Mouse (Mus musculus): ENCODE results near the gene Ptcd2. TPM values are rescaled to one million over a fixed set of nuclear protein-coding genes. Genes with fewer than 3 reads are reported as not detected.

The Ptcd2 gene
- polyA plus RNA-seq, 1 experiment from 2014 or later, result 56.6 TPM

GRCm38 (mm10) chr13:99377055-99377454 lies 32.5 kb upstream of the Ptcd2 start:
- Histone ChIP-seq H3K27ac (ENCODE audit: low read length) (no peak overlapping the region), H3K4me1 (ENCODE audit: insufficient read depth, low read length) (peaks cover 5% of the 10 kb centered on the region; the same call in 1 of the 2 replicates), H3K27me3 (ENCODE audit: insufficient read depth, low read length) (no peaks in the 10 kb centered on the region), H3K4me3 (ENCODE audit: low read length) (no peak overlapping the region), H3K4me2 (replicated peaks; ENCODE audit: low read depth, low read length) (no peak overlapping the region), H3K9me3 (ENCODE audit: low read length) (no peaks in the 10 kb centered on the region), H3K36me3 (ENCODE audit: insufficient read depth, low read length) (no peaks in the 10 kb centered on the region), H3K9ac (replicated peaks; ENCODE audit: low read length) (no peak overlapping the region)
- no peak for ATAC-seq (ENCODE audit: low FRiP score, low TSS enrichment)
- WGBS, result 76% methylated on average over 6 of the region's 6 CpGs

DNA sequence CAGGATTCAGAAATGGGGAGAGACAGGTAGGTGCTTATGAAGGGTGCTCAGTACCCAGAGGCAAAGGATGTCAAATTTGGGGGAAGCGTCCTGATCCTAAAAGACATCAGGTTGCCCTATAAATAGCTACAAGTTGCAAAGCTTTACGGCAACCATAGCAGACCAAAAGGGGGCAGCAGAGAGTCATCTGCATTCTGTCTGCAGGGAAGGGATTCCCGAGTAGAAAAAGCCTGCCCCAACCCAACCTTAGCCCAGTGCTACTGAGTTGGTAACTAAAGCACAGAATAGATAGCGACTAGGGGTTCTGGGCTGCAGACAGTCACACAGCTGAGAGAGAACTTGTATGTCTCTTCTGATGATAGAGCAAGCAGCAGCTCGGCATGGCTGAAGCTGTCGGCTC lies 31.0 kb upstream of the Ptcd2 start:
- Histone ChIP-seq H3K27ac (ENCODE audit: low read length) (no peak overlapping the region), H3K9ac (replicated peaks; ENCODE audit: low read length) (no peak overlapping the region), H3K9me3 (ENCODE audit: low read length) (no peaks in the 10 kb centered on the region), H3K4me3 (ENCODE audit: low read length) (no peak overlapping the region), H3K36me3 (ENCODE audit: insufficient read depth, low read length) (no peaks in the 10 kb centered on the region), H3K4me2 (replicated peaks; ENCODE audit: low read depth, low read length) (no peak overlapping the region), H3K4me1 (ENCODE audit: insufficient read depth, low read length) (peaks cover 5% of the 10 kb centered on the region; the same call in 1 of the 2 replicates), H3K27me3 (ENCODE audit: insufficient read depth, low read length) (no peaks in the 10 kb centered on the region)
- peak; percentile 63; the same call in 1 of the 2 replicates for ATAC-seq (ENCODE audit: low FRiP score, low TSS enrichment)
- WGBS, result 37% methylated on average over 6 of the region's 6 CpGs

DNA sequence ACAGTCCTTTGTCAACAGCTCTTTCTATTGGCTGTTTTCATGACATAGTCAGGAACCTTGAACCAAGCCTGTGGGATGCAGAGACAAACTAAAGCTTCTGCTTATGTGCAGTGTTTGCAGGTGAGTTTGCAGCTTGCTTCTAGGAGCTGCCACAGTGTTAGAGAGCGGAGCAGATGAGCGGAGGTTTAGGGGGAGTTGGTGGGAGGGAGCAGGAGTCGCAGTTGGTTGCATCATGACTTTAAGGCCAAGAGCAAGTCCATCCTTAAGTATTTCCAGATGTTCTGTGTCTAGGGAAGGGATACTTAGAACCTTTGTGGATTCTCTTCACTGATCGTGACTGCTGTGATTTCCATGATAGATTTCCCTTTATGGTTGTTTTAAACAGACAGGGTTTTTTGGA lies 29.7 kb upstream of the Ptcd2 start:
- H3K4me1 ChIP-seq (ENCODE audit: insufficient read depth, low read length), result peaks cover 5% of the 10 kb centered on the region; the same call in 1 of the 2 replicates
- H3K4me2 ChIP-seq (replicated peaks; ENCODE audit: low read depth, low read length), result no peak overlapping the region
- WGBS, result 36% methylated on average over 4 of the region's 4 CpGs

GRCm38 (mm10) chr13:99373684-99374083 lies 29.2 kb upstream of the Ptcd2 start:
- WGBS, result 55% methylated on average over 7 of the region's 7 CpGs
- Histone ChIP-seq H3K27ac (ENCODE audit: low read length) (no peak overlapping the region), H3K4me1 (ENCODE audit: insufficient read depth, low read length) (peaks cover 5% of the 10 kb centered on the region; the same call in 1 of the 2 replicates), H3K9me3 (ENCODE audit: low read length) (no peaks in the 10 kb centered on the region), H3K4me2 (replicated peaks; ENCODE audit: low read depth, low read length) (no peak overlapping the region), H3K9ac (replicated peaks; ENCODE audit: low read length) (no peak overlapping the region), H3K36me3 (ENCODE audit: insufficient read depth, low read length) (0 out of 2 replicates have a peak, but pooled peaks cover 3% of the 10 kb centered on the region), H3K27me3 (ENCODE audit: insufficient read depth, low read length) (no peaks in the 10 kb centered on the region), H3K4me3 (ENCODE audit: low read length) (no peak overlapping the region)
- no peak for ATAC-seq (ENCODE audit: low FRiP score, low TSS enrichment)

More for the DNA sequence above, 29.7 kb upstream of the Ptcd2 start:
- no peak for ATAC-seq (ENCODE audit: low FRiP score, low TSS enrichment)
- Histone ChIP-seq H3K4me3 (ENCODE audit: low read length) (no peak overlapping the region), H3K27me3 (ENCODE audit: insufficient read depth, low read length) (no peaks in the 10 kb centered on the region), H3K9me3 (ENCODE audit: low read length) (no peaks in the 10 kb centered on the region), H3K36me3 (ENCODE audit: insufficient read depth, low read length) (0 out of 2 replicates have a peak, but pooled peaks cover 3% of the 10 kb centered on the region), H3K27ac (ENCODE audit: low read length) (no peak overlapping the region), H3K9ac (replicated peaks; ENCODE audit: low read length) (no peak overlapping the region)

DNA sequence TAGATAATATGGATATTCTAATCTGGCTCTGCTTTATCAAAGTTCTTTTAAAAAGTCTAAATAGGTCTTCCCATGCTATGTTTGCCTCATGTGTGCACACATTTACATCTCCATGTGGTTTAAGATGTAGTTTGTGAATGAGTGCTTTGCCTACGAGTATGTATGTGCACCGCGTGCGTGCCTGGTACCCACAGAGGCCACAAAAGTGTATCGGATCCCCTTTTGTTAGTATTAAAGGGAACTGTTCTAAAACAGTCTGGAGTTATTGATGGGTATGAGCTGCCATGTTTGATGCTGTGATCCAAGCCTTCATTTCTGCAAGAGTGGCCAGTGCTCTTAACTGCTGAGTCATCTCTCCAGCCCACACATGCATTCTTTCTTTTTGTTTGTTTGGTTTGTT lies 26.8 kb upstream of the Ptcd2 start:
- 95% methylated on average over 5 of the region's 5 CpGs for WGBS
- H3K27me3 ChIP-seq (ENCODE audit: insufficient read depth, low read length), result no peaks in the 10 kb centered on the region
- H3K4me2 ChIP-seq (replicated peaks; ENCODE audit: low read depth, low read length), result no peak overlapping the region
- no peak overlapping the region for H3K27ac ChIP-seq (ENCODE audit: low read length)
- no peaks in the 10 kb centered on the region for H3K9me3 ChIP-seq (ENCODE audit: low read length)
- H3K9ac ChIP-seq (replicated peaks; ENCODE audit: low read length), result no peak overlapping the region
- H3K4me1 ChIP-seq (ENCODE audit: insufficient read depth, low read length), result peaks cover 5% of the 10 kb centered on the region; the same call in 1 of the 2 replicates
- H3K36me3 ChIP-seq (ENCODE audit: insufficient read depth, low read length), result peaks cover 22% of the 10 kb centered on the region
- no peak for ATAC-seq (ENCODE audit: low FRiP score, low TSS enrichment)
- no peak overlapping the region for H3K4me3 ChIP-seq (ENCODE audit: low read length)

GRCm38 (mm10) chr13:99369103-99369502 lies 24.6 kb upstream of the Ptcd2 start:
- no peak overlapping the region for H3K27ac ChIP-seq (ENCODE audit: low read length)
- no peaks in the 10 kb centered on the region for H3K9me3 ChIP-seq (ENCODE audit: low read length)
- no peaks in the 10 kb centered on the region for H3K27me3 ChIP-seq (ENCODE audit: insufficient read depth, low read length)
- peaks cover 5% of the 10 kb centered on the region; the same call in 1 of the 2 replicates for H3K4me1 ChIP-seq (ENCODE audit: insufficient read depth, low read length)
- 85% methylated on average over 12 of the region's 12 CpGs for WGBS
- H3K4me3 ChIP-seq (ENCODE audit: low read length), result no peak overlapping the region
- no peak overlapping the region for H3K9ac ChIP-seq (replicated peaks; ENCODE audit: low read length)
- H3K36me3 ChIP-seq (ENCODE audit: insufficient read depth, low read length), result peaks cover 26% of the 10 kb centered on the region
- no peak for ATAC-seq (ENCODE audit: low FRiP score, low TSS enrichment)
- no peak overlapping the region for H3K4me2 ChIP-seq (replicated peaks; ENCODE audit: low read depth, low read length)

GRCm38 (mm10) chr13:99367554-99368174 lies 23.2 kb upstream of the Ptcd2 start:
- H3K4me1 ChIP-seq (ENCODE audit: insufficient read depth, low read length), result no peaks in the 10 kb centered on the region
- no peaks in the 10 kb centered on the region for H3K9me3 ChIP-seq (ENCODE audit: low read length)
- no peak overlapping the region for H3K27ac ChIP-seq (ENCODE audit: low read length)
- H3K4me2 ChIP-seq (replicated peaks; ENCODE audit: low read depth, low read length), result no peak overlapping the region
- no peaks in the 10 kb centered on the region for H3K27me3 ChIP-seq (ENCODE audit: insufficient read depth, low read length)
- H3K4me3 ChIP-seq (ENCODE audit: low read length), result no peak overlapping the region
- peaks cover 34% of the 10 kb centered on the region for H3K36me3 ChIP-seq (ENCODE audit: insufficient read depth, low read length)
- ATAC-seq (ENCODE audit: low FRiP score, low TSS enrichment), result no peak
- WGBS, result 90% methylated on average over 12 of the region's 12 CpGs
- no peak overlapping the region for H3K9ac ChIP-seq (replicated peaks; ENCODE audit: low read length)

GRCm38 (mm10) chr13:99366422-99367175 lies 22.1 kb upstream of the Ptcd2 start:
- no peaks in the 10 kb centered on the region for H3K9me3 ChIP-seq (ENCODE audit: low read length)
- 89% methylated on average over 5 of the region's 5 CpGs for WGBS
- no peak overlapping the region for H3K9ac ChIP-seq (replicated peaks; ENCODE audit: low read length)
- no peak overlapping the region for H3K4me2 ChIP-seq (replicated peaks; ENCODE audit: low read depth, low read length)
- ATAC-seq (ENCODE audit: low FRiP score, low TSS enrichment), result no peak
- no peak overlapping the region for H3K4me3 ChIP-seq (ENCODE audit: low read length)
- no peak overlapping the region for H3K27ac ChIP-seq (ENCODE audit: low read length)
- H3K36me3 ChIP-seq (ENCODE audit: insufficient read depth, low read length), result peaks cover 36% of the 10 kb centered on the region
- H3K27me3 ChIP-seq (ENCODE audit: insufficient read depth, low read length), result no peaks in the 10 kb centered on the region
- H3K4me1 ChIP-seq (ENCODE audit: insufficient read depth, low read length), result no peaks in the 10 kb centered on the region

DNA sequence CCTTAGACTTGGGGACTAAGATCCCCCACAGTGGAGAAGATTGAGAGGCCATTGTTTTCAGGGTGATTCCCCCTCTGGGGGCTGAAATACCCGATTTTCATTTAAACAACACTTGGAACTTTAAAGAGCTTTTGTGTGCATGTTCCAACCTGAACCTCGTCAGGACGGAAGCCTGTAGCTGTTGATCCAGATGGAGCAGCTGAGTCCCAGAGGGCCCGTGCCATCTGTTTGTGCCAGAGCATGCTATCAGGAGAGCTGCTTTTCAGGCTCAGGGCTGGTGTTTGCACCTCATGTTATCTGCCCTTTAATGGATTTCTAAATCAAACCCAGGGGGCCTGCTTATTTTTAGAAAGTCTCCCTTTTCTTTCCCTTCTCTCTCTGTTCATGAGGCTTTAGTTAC lies 19.4 kb upstream of the Ptcd2 start:
- no peak overlapping the region for H3K27ac ChIP-seq (ENCODE audit: low read length)
- no peaks in the 10 kb centered on the region for H3K4me1 ChIP-seq (ENCODE audit: insufficient read depth, low read length)
- H3K27me3 ChIP-seq (ENCODE audit: insufficient read depth, low read length), result no peaks in the 10 kb centered on the region
- no peak overlapping the region for H3K4me3 ChIP-seq (ENCODE audit: low read length)
- ATAC-seq (ENCODE audit: low FRiP score, low TSS enrichment), result no peak
- WGBS, result 92% methylated on average over 4 of the region's 4 CpGs
- H3K4me2 ChIP-seq (replicated peaks; ENCODE audit: low read depth, low read length), result no peak overlapping the region
- peaks cover 37% of the 10 kb centered on the region for H3K36me3 ChIP-seq (ENCODE audit: insufficient read depth, low read length)
- no peaks in the 10 kb centered on the region for H3K9me3 ChIP-seq (ENCODE audit: low read length)
- no peak overlapping the region for H3K9ac ChIP-seq (replicated peaks; ENCODE audit: low read length)

GRCm38 (mm10) chr13:99358921-99359320 lies 14.4 kb upstream of the Ptcd2 start:
- peaks cover 9% of the 10 kb centered on the region for H3K4me1 ChIP-seq (ENCODE audit: insufficient read depth, low read length)

More at GRCm38 (mm10) chr13:99358921-99359320, 14.4 kb upstream of the Ptcd2 start:
- Histone ChIP-seq H3K27ac (ENCODE audit: low read length) (no peak overlapping the region), H3K9ac (replicated peaks; ENCODE audit: low read length) (no peak overlapping the region), H3K4me2 (replicated peaks; ENCODE audit: low read depth, low read length) (no peak overlapping the region), H3K9me3 (ENCODE audit: low read length) (no peaks in the 10 kb centered on the region), H3K27me3 (ENCODE audit: insufficient read depth, low read length) (no peaks in the 10 kb centered on the region), H3K36me3 (ENCODE audit: insufficient read depth, low read length) (0 out of 2 replicates have a peak, but pooled peaks cover 13% of the 10 kb centered on the region), H3K4me3 (ENCODE audit: low read length) (no peak overlapping the region)
- WGBS, result 67% methylated on average over 14 of the region's 14 CpGs
- 0 out of 2 replicates have a peak, but pooled peaks have one; percentile 12 for ATAC-seq (ENCODE audit: low FRiP score, low TSS enrichment)

All from kidney, embryonic 16.5 days (tissue).